Mouse (Mus musculus): ENCODE results near the gene Itgb5. TPM values are rescaled to one million over a fixed set of nuclear protein-coding genes. Genes with fewer than 3 reads are reported as not detected.

The Itgb5 gene
- polyA plus RNA-seq, 1 experiment from 2014 or later = 23.2 TPM

DNA sequence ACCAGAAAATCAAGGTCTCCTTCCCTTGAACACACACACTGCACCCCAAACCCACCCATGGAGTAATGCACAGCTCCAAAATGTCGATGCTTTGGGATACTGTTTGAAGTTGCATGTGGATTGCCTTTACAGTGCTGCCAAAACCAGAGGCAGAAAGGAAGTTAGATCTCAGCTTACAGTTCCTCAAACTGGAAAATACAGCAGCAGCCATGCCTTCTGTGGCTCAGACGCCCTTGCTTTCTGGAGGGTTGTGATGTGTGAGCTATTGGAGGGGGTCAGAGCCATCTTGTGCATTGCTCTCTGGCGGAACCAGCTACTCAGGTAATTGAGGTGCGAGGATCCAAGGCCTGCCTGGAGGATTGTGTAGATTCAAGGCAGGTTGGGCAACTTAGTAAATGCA is 107.4 kb downstream of the Itgb5 start:
- WGBS = 89% methylated on average over 4 of the region's 4 CpGs

GRCm38 (mm10) chr16:33937567-33937966 is 108.1 kb downstream of the Itgb5 start:
- Histone ChIP-seq H3K27me3 (ENCODE audit: control insufficient read depth, insufficient read depth, low read length) (no peaks in the 10 kb centered on the region), H3K9me3 (ENCODE audit: control insufficient read depth, low read length) (no peaks in the 10 kb centered on the region), H3K36me3 (ENCODE audit: control insufficient read depth, insufficient read depth, low read length) (no peaks in the 10 kb centered on the region), H3K27ac (ENCODE audit: low read depth, low read length) (no peak overlapping the region), H3K4me2 (no peak overlapping the region), H3K4me1 (ENCODE audit: control insufficient read depth, insufficient read depth, low read length) (0 out of 2 replicates have a peak, but pooled peaks cover 2% of the 10 kb centered on the region), H3K4me3 (ENCODE audit: low read depth, low read length) (no peak overlapping the region), H3K9ac (ENCODE audit: low read length) (no peak overlapping the region)
- no peak for ATAC-seq (ENCODE audit: low FRiP score)
- 88% methylated on average over 8 of the region's 8 CpGs for WGBS
- no peak for DNase-seq (ENCODE audit: low spot score, missing footprints)

More for the DNA sequence above, 107.4 kb downstream of the Itgb5 start:
- Histone ChIP-seq H3K9me3 (ENCODE audit: control insufficient read depth, low read length) (no peaks in the 10 kb centered on the region), H3K4me3 (ENCODE audit: low read depth, low read length) (no peak overlapping the region), H3K36me3 (ENCODE audit: control insufficient read depth, insufficient read depth, low read length) (no peaks in the 10 kb centered on the region), H3K4me2 (no peak overlapping the region), H3K27me3 (ENCODE audit: control insufficient read depth, insufficient read depth, low read length) (no peaks in the 10 kb centered on the region), H3K9ac (ENCODE audit: low read length) (no peak overlapping the region), H3K27ac (ENCODE audit: low read depth, low read length) (no peak overlapping the region), H3K4me1 (ENCODE audit: control insufficient read depth, insufficient read depth, low read length) (0 out of 2 replicates have a peak, but pooled peaks cover 2% of the 10 kb centered on the region)
- ATAC-seq (ENCODE audit: low FRiP score) = no peak
- DNase-seq (ENCODE audit: low spot score, missing footprints) = no peak

- H3K36me3 ChIP-seq (ENCODE audit: control insufficient read depth, insufficient read depth, low read length) = no peaks in the 10 kb centered on the region
- no peak overlapping the region for H3K27ac ChIP-seq (ENCODE audit: low read depth, low read length)
- no peak overlapping the region for H3K9ac ChIP-seq (ENCODE audit: low read length)
- no peak for DNase-seq (ENCODE audit: low spot score, missing footprints)
- no peaks in the 10 kb centered on the region for H3K9me3 ChIP-seq (ENCODE audit: control insufficient read depth, low read length)
- H3K4me2 ChIP-seq = no peak overlapping the region
- H3K27me3 ChIP-seq (ENCODE audit: control insufficient read depth, insufficient read depth, low read length) = no peaks in the 10 kb centered on the region
- H3K4me3 ChIP-seq (ENCODE audit: low read depth, low read length) = no peak overlapping the region
- 81% methylated on average over 12 of the region's 12 CpGs for WGBS
- H3K4me1 ChIP-seq (ENCODE audit: control insufficient read depth, insufficient read depth, low read length) = 0 out of 2 replicates have a peak, but pooled peaks cover 2% of the 10 kb centered on the region
- ATAC-seq (ENCODE audit: low FRiP score) = no peak
Observed at GRCm38 (mm10) chr16:33938311-33939132, 109.1 kb downstream of the Itgb5 start.

DNA sequence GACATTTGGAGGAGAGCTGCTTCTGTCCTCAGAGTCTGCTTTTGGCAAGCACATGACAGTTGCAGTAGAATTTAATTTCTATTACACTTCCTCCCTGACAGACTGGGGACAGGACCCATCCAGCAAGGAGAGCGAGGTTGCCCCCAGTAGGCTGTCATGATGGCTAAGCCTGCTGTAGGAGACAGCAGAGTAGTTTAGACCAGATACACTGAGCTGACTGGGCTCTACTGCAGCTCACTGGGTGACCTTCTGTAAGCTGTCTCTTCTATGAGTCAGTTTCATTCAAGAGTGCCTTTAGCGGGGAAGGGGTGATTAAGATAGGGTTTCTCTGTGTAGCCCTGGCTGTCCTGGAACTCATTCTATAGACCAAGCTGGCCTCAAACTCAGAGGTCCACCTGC is 109.7 kb downstream of the Itgb5 start:
- DNase-seq (ENCODE audit: low spot score, missing footprints) = no peak
- 83% methylated on average over 2 of the region's 2 CpGs for WGBS
- Histone ChIP-seq H3K4me3 (ENCODE audit: low read depth, low read length) (no peak overlapping the region), H3K9me3 (ENCODE audit: control insufficient read depth, low read length) (no peaks in the 10 kb centered on the region), H3K9ac (ENCODE audit: low read length) (no peak overlapping the region), H3K27ac (ENCODE audit: low read depth, low read length) (no peak overlapping the region), H3K4me2 (no peak overlapping the region), H3K4me1 (ENCODE audit: control insufficient read depth, insufficient read depth, low read length) (0 out of 2 replicates have a peak, but pooled peaks cover 2% of the 10 kb centered on the region), H3K36me3 (ENCODE audit: control insufficient read depth, insufficient read depth, low read length) (no peaks in the 10 kb centered on the region), H3K27me3 (ENCODE audit: control insufficient read depth, insufficient read depth, low read length) (no peaks in the 10 kb centered on the region)
- ATAC-seq (ENCODE audit: low FRiP score) = no peak

DNA sequence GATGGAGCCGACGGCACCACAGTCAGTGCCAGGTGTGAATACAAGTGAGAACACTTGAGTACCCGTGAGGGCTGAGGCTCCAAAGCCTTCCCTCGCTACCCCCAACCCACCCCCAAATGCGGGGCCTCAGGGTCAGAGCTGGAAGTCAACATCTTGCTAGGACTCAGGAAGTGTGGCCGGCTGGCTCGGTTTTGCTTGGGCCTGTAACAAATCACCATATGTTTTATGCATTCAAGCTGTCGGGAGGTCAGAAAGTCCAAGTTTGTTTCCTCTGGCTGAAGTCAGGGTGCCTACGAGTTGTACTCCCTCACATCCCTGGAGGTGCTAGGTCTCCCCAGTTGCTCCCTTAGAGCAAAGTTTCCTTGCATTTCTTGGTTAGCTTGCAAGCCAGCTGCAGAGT is 110.2 kb downstream of the Itgb5 start:
- H3K4me1 ChIP-seq (ENCODE audit: control insufficient read depth, insufficient read depth, low read length) = 0 out of 2 replicates have a peak, but pooled peaks cover 2% of the 10 kb centered on the region
- DNase-seq (ENCODE audit: low spot score, missing footprints) (no peak), ATAC-seq (ENCODE audit: low FRiP score) (no peak)
- H3K4me3 ChIP-seq (ENCODE audit: low read depth, low read length) = no peak overlapping the region
- no peaks in the 10 kb centered on the region for H3K36me3 ChIP-seq (ENCODE audit: control insufficient read depth, insufficient read depth, low read length)
- no peak overlapping the region for H3K9ac ChIP-seq (ENCODE audit: low read length)
- H3K27ac ChIP-seq (ENCODE audit: low read depth, low read length) = no peak overlapping the region
- no peaks in the 10 kb centered on the region for H3K27me3 ChIP-seq (ENCODE audit: control insufficient read depth, insufficient read depth, low read length)
- 71% methylated on average over 9 of the region's 9 CpGs for WGBS
- H3K9me3 ChIP-seq (ENCODE audit: control insufficient read depth, low read length) = no peaks in the 10 kb centered on the region
- H3K4me2 ChIP-seq = no peak overlapping the region

DNA sequence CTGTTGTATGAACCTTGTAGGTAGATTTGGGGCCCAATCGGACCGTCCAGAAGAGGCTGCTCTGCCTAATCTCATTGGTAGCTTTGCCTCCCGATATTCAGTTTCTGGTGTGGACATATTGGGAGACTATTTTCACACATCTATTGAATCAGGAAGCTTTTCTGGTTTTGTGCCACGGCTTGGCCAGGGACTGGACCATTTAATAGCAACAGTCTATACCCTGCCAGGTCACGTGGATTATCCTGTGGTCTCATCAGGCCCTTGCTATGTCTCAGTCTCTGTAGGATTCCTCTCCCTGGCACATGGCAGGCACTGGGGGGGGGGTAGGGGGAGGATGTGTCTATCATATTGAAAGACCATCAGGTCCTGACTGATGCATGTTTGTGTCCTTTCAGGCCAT is 110.6 kb downstream of the Itgb5 start:
- DNase-seq (ENCODE audit: low spot score, missing footprints) = no peak
- Histone ChIP-seq H3K9me3 (ENCODE audit: control insufficient read depth, low read length) (no peaks in the 10 kb centered on the region), H3K27ac (ENCODE audit: low read depth, low read length) (no peak overlapping the region), H3K4me1 (ENCODE audit: control insufficient read depth, insufficient read depth, low read length) (0 out of 2 replicates have a peak, but pooled peaks cover 2% of the 10 kb centered on the region), H3K9ac (ENCODE audit: low read length) (no peak overlapping the region), H3K4me2 (no peak overlapping the region), H3K36me3 (ENCODE audit: control insufficient read depth, insufficient read depth, low read length) (no peaks in the 10 kb centered on the region), H3K4me3 (ENCODE audit: low read depth, low read length) (no peak overlapping the region), H3K27me3 (ENCODE audit: control insufficient read depth, insufficient read depth, low read length) (no peaks in the 10 kb centered on the region)
- WGBS = 82% methylated on average over 5 of the region's 5 CpGs
- no peak for ATAC-seq (ENCODE audit: low FRiP score)

DNA sequence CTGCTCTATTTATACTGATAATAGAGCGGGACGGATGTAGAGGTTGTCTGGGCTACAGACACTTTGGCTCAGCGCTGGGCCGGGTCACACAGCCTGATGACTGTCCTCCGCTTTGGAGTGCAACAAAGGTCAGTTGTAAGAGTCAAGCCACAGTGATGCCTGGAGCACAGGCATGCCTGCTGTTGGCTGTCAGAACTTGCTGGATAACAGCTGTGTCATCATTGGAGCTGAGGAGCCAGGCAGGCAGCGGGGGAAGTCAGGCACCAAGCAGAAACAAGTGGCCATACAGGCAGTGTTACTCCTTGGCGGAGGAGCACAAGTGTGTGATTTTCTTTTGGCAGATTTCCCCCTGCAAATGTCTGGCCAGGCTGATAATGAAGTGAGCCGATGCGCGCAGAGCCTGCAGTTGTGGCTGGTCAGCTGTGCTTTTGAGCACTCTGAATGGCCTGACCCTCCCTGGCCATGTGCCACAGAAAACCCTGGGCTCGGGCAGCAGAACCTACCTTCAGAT is 111.9 kb downstream of the Itgb5 start:
- 73% methylated on average over 11 of the region's 11 CpGs for WGBS
- no peak overlapping the region for H3K4me2 ChIP-seq
- no peak overlapping the region for H3K4me3 ChIP-seq (ENCODE audit: low read depth, low read length)
- ATAC-seq (ENCODE audit: low FRiP score) (no peak), DNase-seq (ENCODE audit: low spot score, missing footprints) (no peak)
- 0 out of 2 replicates have a peak, but pooled peaks cover 2% of the 10 kb centered on the region for H3K4me1 ChIP-seq (ENCODE audit: control insufficient read depth, insufficient read depth, low read length)
- no peaks in the 10 kb centered on the region for H3K9me3 ChIP-seq (ENCODE audit: control insufficient read depth, low read length)
- no peaks in the 10 kb centered on the region for H3K27me3 ChIP-seq (ENCODE audit: control insufficient read depth, insufficient read depth, low read length)
- H3K9ac ChIP-seq (ENCODE audit: low read length) = no peak overlapping the region
- no peaks in the 10 kb centered on the region for H3K36me3 ChIP-seq (ENCODE audit: control insufficient read depth, insufficient read depth, low read length)
- H3K27ac ChIP-seq (ENCODE audit: low read depth, low read length) = no peak overlapping the region

- DNase-seq (ENCODE audit: low spot score, missing footprints) (no peak), ATAC-seq (ENCODE audit: low FRiP score) (no peak)
- H3K9ac ChIP-seq (ENCODE audit: low read length) = no peak overlapping the region
- no peak overlapping the region for H3K4me3 ChIP-seq (ENCODE audit: low read depth, low read length)
- H3K4me1 ChIP-seq (ENCODE audit: control insufficient read depth, insufficient read depth, low read length) = 0 out of 2 replicates have a peak, but pooled peaks cover 2% of the 10 kb centered on the region
- no peaks in the 10 kb centered on the region for H3K27me3 ChIP-seq (ENCODE audit: control insufficient read depth, insufficient read depth, low read length)
- H3K36me3 ChIP-seq (ENCODE audit: control insufficient read depth, insufficient read depth, low read length) = no peaks in the 10 kb centered on the region
- no peaks in the 10 kb centered on the region for H3K9me3 ChIP-seq (ENCODE audit: control insufficient read depth, low read length)
- H3K27ac ChIP-seq (ENCODE audit: low read depth, low read length) = no peak overlapping the region
- 70% methylated on average over 11 of the region's 11 CpGs for WGBS
- H3K4me2 ChIP-seq = no peak overlapping the region
Observed at GRCm38 (mm10) chr16:33942341-33942740, 112.9 kb downstream of the Itgb5 start.

DNA sequence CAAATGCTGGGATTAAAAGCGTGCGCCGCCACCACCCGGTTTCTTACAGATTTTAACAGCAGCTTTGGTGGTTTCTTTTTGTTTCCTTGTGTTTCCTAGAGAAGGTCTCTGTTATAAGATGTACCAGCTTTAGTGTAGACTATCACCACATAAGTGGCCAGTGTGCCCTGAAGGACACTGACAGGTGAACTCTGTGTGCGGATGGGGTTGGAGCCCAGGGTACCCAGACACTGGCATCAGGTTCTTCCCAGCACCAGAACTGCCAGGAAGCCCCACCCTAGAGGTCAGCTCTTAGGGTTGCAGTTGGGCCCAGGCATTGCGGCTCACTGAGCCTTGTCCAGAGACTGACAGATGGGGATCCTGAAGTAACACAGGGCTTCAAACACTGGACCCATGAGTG is 113.9 kb downstream of the Itgb5 start:
- Histone ChIP-seq H3K27me3 (ENCODE audit: control insufficient read depth, insufficient read depth, low read length) (no peaks in the 10 kb centered on the region), H3K9me3 (ENCODE audit: control insufficient read depth, low read length) (no peaks in the 10 kb centered on the region), H3K36me3 (ENCODE audit: control insufficient read depth, insufficient read depth, low read length) (no peaks in the 10 kb centered on the region), H3K4me2 (no peak overlapping the region), H3K4me3 (ENCODE audit: low read depth, low read length) (no peak overlapping the region), H3K27ac (ENCODE audit: low read depth, low read length) (no peak overlapping the region), H3K9ac (ENCODE audit: low read length) (no peak overlapping the region), H3K4me1 (ENCODE audit: control insufficient read depth, insufficient read depth, low read length) (0 out of 2 replicates have a peak, but pooled peaks cover 2% of the 10 kb centered on the region)
- ATAC-seq (ENCODE audit: low FRiP score) = no peak
- WGBS = 99% methylated on average over 6 of the region's 6 CpGs
- DNase-seq (ENCODE audit: low spot score, missing footprints) = no peak

All from midbrain, embryonic 11.5 days (tissue).